Mouse (Mus musculus): ENCODE data around the gene Layn. TPM values are rescaled to one million over a fixed set of nuclear protein-coding genes. Genes with fewer than 3 reads are reported as not detected.

Gene Layn
- polyA plus RNA-seq, 1 experiment from 2014 or later: 2.9 TPM

GRCm38 (mm10) chr9:51009656-51009950 lies 67.3 kb downstream of the Layn start:
- Histone ChIP-seq H3K4me1 (replicated peaks; ENCODE audit: control insufficient read depth, insufficient read depth) (no peaks in the 10 kb centered on the region), H3K9ac (ENCODE audit: low read length) (no peak overlapping the region; the same call in 1 of the 2 replicates)
- no peak for DNase-seq (ENCODE audit: low spot score)

GRCm38 (mm10) chr9:51008841-51009655 lies 67.8 kb downstream of the Layn start, which contains the start of gene Sik2:
Gene Sik2, minus strand, starts transcription at chr9:51009073.
- no peaks in the 10 kb centered on the region for H3K27me3 ChIP-seq (ENCODE audit: control insufficient read depth, insufficient read depth, low read length)

More at GRCm38 (mm10) chr9:51009656-51009950, 67.3 kb downstream of the Layn start:
- TF ChIP-seq EP300 (optimal IDR thresholded peaks at IDR 0.05) (no peak), CTCF (IDR thresholded peaks at IDR 0.05; ENCODE audit: low read depth) (no peak)
- H3K9me3 ChIP-seq (ENCODE audit: control insufficient read depth, low read length): no peaks in the 10 kb centered on the region
- no peaks in the 10 kb centered on the region for H3K36me3 ChIP-seq (ENCODE audit: control insufficient read depth, insufficient read depth, low read length)
- H3K27ac ChIP-seq (replicated peaks): no peak overlapping the region
- H3K4me2 ChIP-seq (replicated peaks; ENCODE audit: low read depth): peak overlapping the region; percentile 84
- ATAC-seq (ENCODE audit: low FRiP score, low TSS enrichment): no peak
- peak overlapping the region; percentile 92 for H3K4me3 ChIP-seq (ENCODE audit: low read depth, low read length)
- no peaks in the 10 kb centered on the region for H3K27me3 ChIP-seq (ENCODE audit: control insufficient read depth, insufficient read depth, low read length)
- 2% methylated on average over 6 of the region's 6 CpGs for WGBS

GRCm38 (mm10) chr9:51008068-51008840 lies 68.6 kb downstream of the Layn start:
- DNase-seq (ENCODE audit: low spot score): no peak
- TF ChIP-seq EP300 (optimal IDR thresholded peaks at IDR 0.05) (no peak), CTCF (IDR thresholded peaks at IDR 0.05; ENCODE audit: low read depth) (no peak)

More at GRCm38 (mm10) chr9:51008841-51009655, 67.8 kb downstream of the Layn start, which contains the start of gene Sik2:
- H3K36me3 ChIP-seq (ENCODE audit: control insufficient read depth, insufficient read depth, low read length): no peaks in the 10 kb centered on the region
- peak; percentile 97 for DNase-seq (ENCODE audit: low spot score)
- H3K9me3 ChIP-seq (ENCODE audit: control insufficient read depth, low read length): no peaks in the 10 kb centered on the region
- H3K4me3 ChIP-seq (ENCODE audit: low read depth, low read length): peak within 1 kb of the TSS; percentile 92
- peak; percentile 98 for ATAC-seq (ENCODE audit: low FRiP score, low TSS enrichment)
- no peaks in the 10 kb centered on the region for H3K4me1 ChIP-seq (replicated peaks; ENCODE audit: control insufficient read depth, insufficient read depth)
- under 1% methylated on average over 59 of the region's 85 CpGs for WGBS
- peak within 1 kb of the TSS; percentile 89 for H3K9ac ChIP-seq (ENCODE audit: low read length)
- peak within 1 kb of the TSS; percentile 95 for H3K27ac ChIP-seq (replicated peaks)
- peak within 1 kb of the TSS; percentile 84 for H3K4me2 ChIP-seq (replicated peaks; ENCODE audit: low read depth)
- TF ChIP-seq CTCF (IDR thresholded peaks at IDR 0.05; ENCODE audit: low read depth) (peak; percentile 91), EP300 (optimal IDR thresholded peaks at IDR 0.05) (no peak)

GRCm38 (mm10) chr9:51007726-51008067 lies 69.2 kb downstream of the Layn start:
- no peak for ATAC-seq (ENCODE audit: low FRiP score, low TSS enrichment)
- Histone ChIP-seq H3K9me3 (ENCODE audit: control insufficient read depth, low read length) (no peaks in the 10 kb centered on the region), H3K9ac (ENCODE audit: low read length) (peak overlapping the region; percentile 89), H3K4me2 (replicated peaks; ENCODE audit: low read depth) (peak overlapping the region; percentile 84), H3K36me3 (ENCODE audit: control insufficient read depth, insufficient read depth, low read length) (no peaks in the 10 kb centered on the region), H3K4me3 (ENCODE audit: low read depth, low read length) (peak overlapping the region; percentile 92), H3K27me3 (ENCODE audit: control insufficient read depth, insufficient read depth, low read length) (no peaks in the 10 kb centered on the region), H3K4me1 (replicated peaks; ENCODE audit: control insufficient read depth, insufficient read depth) (no peaks in the 10 kb centered on the region), H3K27ac (replicated peaks) (no peak overlapping the region; the same call in 1 of the 2 replicates)
- DNase-seq (ENCODE audit: low spot score): no peak
- 12% methylated on average over 10 of the region's 10 CpGs for WGBS
- no peak for TF ChIP-seq CTCF (IDR thresholded peaks at IDR 0.05; ENCODE audit: low read depth)
- TF ChIP-seq EP300 (optimal IDR thresholded peaks at IDR 0.05): no peak

More at GRCm38 (mm10) chr9:51008068-51008840, 68.6 kb downstream of the Layn start:
- Histone ChIP-seq H3K9ac (ENCODE audit: low read length) (peak overlapping the region; percentile 89), H3K9me3 (ENCODE audit: control insufficient read depth, low read length) (no peaks in the 10 kb centered on the region), H3K36me3 (ENCODE audit: control insufficient read depth, insufficient read depth, low read length) (no peaks in the 10 kb centered on the region), H3K27me3 (ENCODE audit: control insufficient read depth, insufficient read depth, low read length) (no peaks in the 10 kb centered on the region), H3K27ac (replicated peaks) (peak overlapping the region; percentile 95), H3K4me1 (replicated peaks; ENCODE audit: control insufficient read depth, insufficient read depth) (no peaks in the 10 kb centered on the region), H3K4me2 (replicated peaks; ENCODE audit: low read depth) (peak overlapping the region; percentile 84), H3K4me3 (ENCODE audit: low read depth, low read length) (peak overlapping the region; percentile 92)
- under 1% methylated on average over 54 of the region's 65 CpGs for WGBS
- ATAC-seq (ENCODE audit: low FRiP score, low TSS enrichment): peak; percentile 68

GRCm38 (mm10) chr9:51006846-51007245 lies 70.0 kb downstream of the Layn start:
- Histone ChIP-seq H3K36me3 (ENCODE audit: control insufficient read depth, insufficient read depth, low read length) (no peaks in the 10 kb centered on the region), H3K27me3 (ENCODE audit: control insufficient read depth, insufficient read depth, low read length) (no peaks in the 10 kb centered on the region), H3K4me2 (replicated peaks; ENCODE audit: low read depth) (no peak overlapping the region; the same call in 1 of the 2 replicates), H3K27ac (replicated peaks) (no peak overlapping the region), H3K4me3 (ENCODE audit: low read depth, low read length) (no peak overlapping the region), H3K9me3 (ENCODE audit: control insufficient read depth, low read length) (no peaks in the 10 kb centered on the region), H3K9ac (ENCODE audit: low read length) (no peak overlapping the region), H3K4me1 (replicated peaks; ENCODE audit: control insufficient read depth, insufficient read depth) (no peaks in the 10 kb centered on the region)
- ATAC-seq (ENCODE audit: low FRiP score, low TSS enrichment) (no peak), DNase-seq (ENCODE audit: low spot score) (peak; percentile 75)
- WGBS: 12% methylated on average over 4 of the region's 4 CpGs
- TF ChIP-seq CTCF (IDR thresholded peaks at IDR 0.05; ENCODE audit: low read depth) (peak; percentile 83), EP300 (optimal IDR thresholded peaks at IDR 0.05) (no peak)

MicroRNAs encoded within 50 kb of the gene (microRNA counts, 519-probe panel; counts per million panel counts)
- microRNA mmu-miR-34b-3p (not detected), microRNA mmu-miR-34b-5p (not detected), microRNA mmu-miR-34c (not detected)

Small RNAs within 50 kb of the gene (microRNA-seq; reads per million reads assigned to microRNA genes)
- 11.9 reads per million, percentile 18 among the genes with 10 or more reads in this experiment for gene Mir34b
- 277 reads per million, percentile 58 among the genes with 10 or more reads in this experiment for gene Mir34c

Other genes with a start within 250 kb of the Layn start
- gene Ppp2r1b, start 231.8 kb downstream of the Layn start, polyA plus RNA-seq (2015; fragmentation: Nextera tagmentation; extraction: Ambion mirVana): 32.6 and 33.2 TPM in 2 replicates
- 9.8 and 10.1 TPM in 2 replicates for gene Sik2, start 68.0 kb downstream of the Layn start, polyA plus RNA-seq (2015; fragmentation: Nextera tagmentation; extraction: Ambion mirVana)
- gene Btg4, start 16.2 kb downstream of the Layn start, polyA plus RNA-seq (2015; fragmentation: Nextera tagmentation; extraction: Ambion mirVana): not detected in 2 replicates
- gene 4833427G06Rik, start 25.0 kb upstream of the Layn start, polyA plus RNA-seq (2015; fragmentation: Nextera tagmentation; extraction: Ambion mirVana): not detected in 2 replicates
- 0.06 and 0.08 TPM in 2 replicates for gene Gm32742, start 88.4 kb upstream of the Layn start, polyA plus RNA-seq (2015; fragmentation: Nextera tagmentation; extraction: Ambion mirVana)
- 0.12 and 0.13 TPM in 2 replicates for gene Pou2af1, start 136.6 kb upstream of the Layn start, polyA plus RNA-seq (2015; fragmentation: Nextera tagmentation; extraction: Ambion mirVana)
- gene Colca2, start 201.5 kb upstream of the Layn start, polyA plus RNA-seq (2015; fragmentation: Nextera tagmentation; extraction: Ambion mirVana): 11.1 and 11.2 TPM in 2 replicates

Data from stomach, postnatal 0 days (tissue).